Mouse (Mus musculus) thymus, adult 2 months (tissue): ENCODE results near the gene Tpp1. TPM values are rescaled to one million over a fixed set of nuclear protein-coding genes. Genes with fewer than 3 reads are reported as not detected.
A peak's percentile ranks its signal among the peaks of the same experiment; 100 is the strongest.
"Not testable (repeated sequence)": the region's sequence is repeated elsewhere in the genome, so short reads cannot be mapped to it uniquely, and the experiment has no call there.

Experiments used
- DNase-seq: peaks from one replicate; pipeline ENCODE4 v3.0.0; 2021
- H3K27ac ChIP-seq: fragments of 200-500 bp; 2 replicates; pipeline ENCODE4 v1.5.1; 2012; ENCODE audit warnings: low read length, control low read depth; ENCODE audit not compliant: control insufficient read depth, insufficient read depth
- H3K27me3 ChIP-seq: fragments of 200-500 bp; 2 replicates; pipeline ENCODE4 v1.6.1; 2012; ENCODE audit warnings: mild to moderate bottlenecking, low read length, moderate library complexity, mixed read lengths; ENCODE audit not compliant: control insufficient read depth, insufficient read depth
- H3K36me3 ChIP-seq: fragments of 200-500 bp; 2 replicates; pipeline ENCODE4 v1.6.1; 2012; ENCODE audit warnings: mild to moderate bottlenecking, low read length, moderate library complexity; ENCODE audit not compliant: control insufficient read depth, insufficient read depth
- H3K4me1 ChIP-seq: fragments of 200-500 bp; replicated peaks from 2 replicates; pipeline ENCODE4 v1.6.1; 2012; ENCODE audit warnings: low read length; ENCODE audit not compliant: control insufficient read depth, insufficient read depth
- H3K4me3 ChIP-seq: fragments of 200-500 bp; 2 replicates; pipeline ENCODE4 v1.5.1; 2012; ENCODE audit warnings: mild to moderate bottlenecking, low read length, control low read depth, moderate library complexity; ENCODE audit not compliant: control insufficient read depth, insufficient read depth
- CTCF ChIP-seq: fragments of 200-500 bp; IDR thresholded peaks from 2 replicates; pipeline ENCODE4 v1.5.1; 2012; ENCODE audit warnings: mild to moderate bottlenecking, control low read depth, low read length, moderate library complexity, borderline replicate concordance; ENCODE audit not compliant: control insufficient read depth, poor library complexity, insufficient read depth; ENCODE audit errors: extremely low read depth
- POLR2A ChIP-seq: fragments of 200-500 bp; IDR thresholded peaks from 2 replicates; pipeline ENCODE4 v1.6.1; 2012; ENCODE audit warnings: mild to moderate bottlenecking, low read length, control low read depth, moderate library complexity; ENCODE audit not compliant: control insufficient read depth, poor library complexity, insufficient read depth; ENCODE audit errors: extremely low read depth
- WGBS: fragments of 180-500 bp; shearing (Covaris S2); methylation state at CpG from one replicate; pipeline ENCODE4 v1.1.7; 2018; 5-methylcytosine and 5-hydroxymethylcytosine counted together
- polyA plus RNA-seq: library from polyadenylated mRNA; depleted of rRNA; stranded (reverse); fragments of >200 nt; gene quantifications from 2 replicates; pipeline ENCODE4 v1.2.3, GENCODE M21; 2012

Gene Tpp1
- polyA plus RNA-seq, 1 experiment: 153 TPM

- under 1% methylated on average over 62 of the region's 62 CpGs for WGBS
- no peak for TF ChIP-seq CTCF
- TF ChIP-seq POLR2A: peak; percentile 80
- Histone ChIP-seq H3K27me3 (no peaks in the 10 kb centered on the region), H3K4me3 (peak within 1 kb of the TSS; percentile 94), H3K27ac (peak within 1 kb of the TSS; percentile 14; the same call in 1 of the 2 replicates), H3K4me1 (0 out of 2 replicates have a peak, but pooled peaks cover 6% of the 10 kb centered on the region), H3K36me3 (peaks cover 39% of the 10 kb centered on the region)
- DNase-seq: peak; percentile 88
These were observed 15.7 kb downstream of the Tpp1 start, which contains the start of gene Ilk for GRCm38 (mm10) chr7:105736264-105736901. Ilk (plus strand) TSS chr7:105736592.

- not testable (repeated sequence) for H3K27ac ChIP-seq, DNase-seq, H3K27me3 ChIP-seq, H3K4me1 ChIP-seq, H3K4me3 ChIP-seq
- 47% methylated on average over 4 of the region's 4 CpGs for WGBS
- peaks cover 43% of the 10 kb centered on the region for H3K36me3 ChIP-seq
These were observed 16.6 kb downstream of the Tpp1 start for GRCm38 (mm10) chr7:105735464-105735863.

- H3K27me3 ChIP-seq: no peaks in the 10 kb centered on the region
- no peak overlapping the region for H3K4me3 ChIP-seq
- DNase-seq: no peak
- TF ChIP-seq POLR2A (no peak), CTCF (no peak)
- peaks cover 39% of the 10 kb centered on the region for H3K36me3 ChIP-seq
- H3K4me1 ChIP-seq: 0 out of 2 replicates have a peak, but pooled peaks cover 6% of the 10 kb centered on the region
- WGBS: 92% methylated on average over 8 of the region's 8 CpGs
- no peak overlapping the region for H3K27ac ChIP-seq
These were observed 17.2 kb downstream of the Tpp1 start for GRCm38 (mm10) chr7:105734826-105735225.

GRCm38 (mm10) chr7:105733836-105734235 is 18.2 kb downstream of the Tpp1 start:
- Histone ChIP-seq H3K27me3 (no peaks in the 10 kb centered on the region), H3K4me1 (0 out of 2 replicates have a peak, but pooled peaks cover 4% of the 10 kb centered on the region), H3K27ac (no peak overlapping the region), H3K36me3 (peaks cover 39% of the 10 kb centered on the region), H3K4me3 (no peak overlapping the region)
- no peak for TF ChIP-seq POLR2A
- no peak for TF ChIP-seq CTCF
- 99% methylated on average over 11 of the region's 11 CpGs for WGBS
- DNase-seq: no peak

- peaks cover 34% of the 10 kb centered on the region for H3K36me3 ChIP-seq
- no peak overlapping the region for H3K27ac ChIP-seq
- H3K27me3 ChIP-seq: no peaks in the 10 kb centered on the region
- H3K4me3 ChIP-seq: no peak overlapping the region
- TF ChIP-seq POLR2A (no peak), CTCF (no peak)
- DNase-seq: no peak
- no peaks in the 10 kb centered on the region for H3K4me1 ChIP-seq
- 77% methylated on average over 6 of the region's 6 CpGs for WGBS
These were observed 23.2 kb downstream of the Tpp1 start for GRCm38 (mm10) chr7:105728701-105729428.

GRCm38 (mm10) chr7:105726980-105727325 is 25.1 kb downstream of the Tpp1 start:
- H3K4me1 ChIP-seq: no peaks in the 10 kb centered on the region
- TF ChIP-seq CTCF (no peak), POLR2A (no peak)
- 68% methylated on average over 4 of the region's 4 CpGs for WGBS
- no peaks in the 10 kb centered on the region for H3K27me3 ChIP-seq
- peaks cover 15% of the 10 kb centered on the region for H3K36me3 ChIP-seq
- H3K27ac ChIP-seq: no peak overlapping the region
- no peak for DNase-seq
- H3K4me3 ChIP-seq: no peak overlapping the region
